Mouse (Mus musculus) myocyte (in vitro differentiated cells): ENCODE data around the gene Pde8b.

ENCODE experiments used
- CEBPB ChIP-seq: IDR thresholded peaks from 2 replicates; pipeline ENCODE4 v1.6.1; 2011; ENCODE audit warnings: mild to moderate bottlenecking, moderate library complexity; ENCODE audit not compliant: poor library complexity, insufficient read depth, severe bottlenecking
- E2F4 ChIP-seq: IDR thresholded peaks from one replicate; pipeline ENCODE4 v1.6.1; 2011; ENCODE audit warnings: mild to moderate bottlenecking, control low read depth, moderate library complexity; ENCODE audit not compliant: insufficient read depth
- MAX ChIP-seq: IDR thresholded peaks from one replicate; pipeline ENCODE4 v1.6.1; 2011; ENCODE audit warnings: low read depth, mild to moderate bottlenecking, control low read depth
- MYOD1 ChIP-seq, 3 experiments: IDR thresholded peaks; one replicate each; pipeline ENCODE4 v1.6.1; 2011; ENCODE audit warnings: control low read depth in 2 of 3, low read depth in 2 of 3, mild to moderate bottlenecking in 2 of 3, moderate library complexity in 1 of 3; ENCODE audit not compliant: insufficient read length in 2 of 3, control insufficient read depth in 1 of 3
- POLR2A ChIP-seq: IDR thresholded peaks from one replicate; pipeline ENCODE4 v1.6.1; 2011; ENCODE audit warnings: low read depth, mild to moderate bottlenecking, control low read depth, moderate library complexity; ENCODE audit not compliant: insufficient read length
- POLR2AphosphoS2 ChIP-seq: IDR thresholded peaks from one replicate; pipeline ENCODE4 v1.6.1; 2011; ENCODE audit warnings: low read depth, control low read depth; ENCODE audit not compliant: insufficient read length
- TCF12 ChIP-seq: IDR thresholded peaks from one replicate; pipeline ENCODE4 v1.6.1; 2011; ENCODE audit warnings: mild to moderate bottlenecking, control low read depth; ENCODE audit not compliant: poor library complexity, insufficient read depth, severe bottlenecking
- TCF3 ChIP-seq: IDR thresholded peaks from one replicate; pipeline ENCODE4 v1.6.1; 2011; ENCODE audit warnings: low read depth, control low read depth; ENCODE audit not compliant: insufficient read length
- USF1 ChIP-seq: IDR thresholded peaks from one replicate; pipeline ENCODE4 v1.6.1; 2011; ENCODE audit warnings: low read depth, mild to moderate bottlenecking, control low read depth, moderate library complexity

DNA sequence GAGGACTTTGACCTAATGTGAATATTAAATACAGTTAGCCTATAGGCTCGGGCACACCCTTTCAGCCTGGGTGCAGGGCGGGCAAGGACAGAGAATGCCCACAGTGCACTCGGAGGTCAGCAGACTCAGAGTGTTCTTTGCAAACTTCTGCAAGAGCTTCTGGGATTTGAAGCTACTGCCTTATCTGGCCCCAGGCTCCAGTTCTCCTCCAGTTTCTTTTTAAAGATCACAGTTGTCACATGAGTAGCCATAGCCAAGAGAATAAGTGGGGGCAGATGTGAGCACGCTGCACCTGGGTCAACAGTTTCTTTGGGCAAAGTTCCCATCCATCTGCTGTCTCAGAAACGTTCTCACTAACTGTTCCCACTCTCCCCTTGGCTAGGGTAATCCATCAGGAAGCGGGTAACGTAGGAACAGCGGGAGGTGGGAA, 162.8 kb downstream of the Pde8b start:
- no peak for TF ChIP-seq POLR2A
- no peak for TF ChIP-seq E2F4
- no peak for TF ChIP-seq USF1
- TF ChIP-seq POLR2AphosphoS2: no peak
- TF ChIP-seq TCF12: no peak
- TF ChIP-seq MAX: no peak
- no peak for TF ChIP-seq CEBPB
- no peak for TF ChIP-seq MYOD1 (IDR thresholded peaks at IDR 0.05; ENCODE audit: control insufficient read depth in 1 of 3, insufficient read length in 2 of 3, low read depth in 2 of 3)
- no peak for TF ChIP-seq TCF3
